Mouse (Mus musculus) kidney, adult 2 months (tissue): ENCODE measurements around the gene Zfp385b. TPM values are rescaled to one million over a fixed set of nuclear protein-coding genes. Genes with fewer than 3 reads are reported as not detected.

ENCODE experiments used
- DNase-seq: peaks from one replicate; pipeline ENCODE4 v3.0.0; 2021
- H3K27ac ChIP-seq: fragments of 200-500 bp; 2 replicates; pipeline ENCODE4 v1.5.1; 2012; ENCODE audit warnings: low read depth, low read length, control low read depth, inconsistent platforms; ENCODE audit not compliant: insufficient read depth
- H3K27me3 ChIP-seq: fragments of 200-500 bp; replicated peaks from 2 replicates; pipeline ENCODE4 v1.6.1; 2012; ENCODE audit warnings: mild to moderate bottlenecking, moderate library complexity, low read length, inconsistent platforms; ENCODE audit not compliant: control insufficient read depth, insufficient read depth
- H3K36me3 ChIP-seq: fragments of 200-500 bp; 2 replicates; pipeline ENCODE4 v1.6.1; 2012; ENCODE audit warnings: mild to moderate bottlenecking, moderate library complexity, low read length, inconsistent platforms; ENCODE audit not compliant: control insufficient read depth, insufficient read depth
- H3K4me1 ChIP-seq: fragments of 200-500 bp; 2 replicates; pipeline ENCODE4 v1.6.1; 2011; ENCODE audit warnings: low read length; ENCODE audit not compliant: control insufficient read depth, insufficient read depth
- H3K4me3 ChIP-seq: fragments of 200-500 bp; 2 replicates; pipeline ENCODE4 v1.5.1; 2011; ENCODE audit warnings: mild to moderate bottlenecking, low read depth, low read length, control low read depth; ENCODE audit not compliant: insufficient read depth
- CTCF ChIP-seq: fragments of 200-500 bp; conservative IDR thresholded peaks from 2 replicates; pipeline ENCODE4 v1.5.1; 2011; ENCODE audit warnings: low read depth, mild to moderate bottlenecking, control low read depth, low read length, moderate library complexity, mixed read lengths; ENCODE audit not compliant: insufficient read depth, insufficient read length
- POLR2A ChIP-seq: fragments of 200-500 bp; IDR thresholded peaks from one replicate; pipeline ENCODE4 v1.6.1; 2011; ENCODE audit warnings: low read depth, low read length, control low read depth
- WGBS: fragments of 180-500 bp; shearing (Covaris S2); methylation state at CpG from one replicate; pipeline ENCODE4 v1.1.7; 2018; 5-methylcytosine and 5-hydroxymethylcytosine counted together
- polyA plus RNA-seq: library from polyadenylated mRNA; depleted of rRNA; stranded (reverse); fragments of >200 nt; gene quantifications from 2 replicates; pipeline ENCODE4 v1.2.3, GENCODE M21; 2012

Zfp385b gene
- polyA plus RNA-seq, 1 experiment = 12.9 TPM

GRCm38 (mm10) chr2:77448951-77449480 is 370.4 kb downstream of the Zfp385b start:
- Histone ChIP-seq H3K4me3 (no peak overlapping the region), H3K27me3 (no peaks in the 10 kb centered on the region), H3K36me3 (no peaks in the 10 kb centered on the region), H3K4me1 (no peaks in the 10 kb centered on the region), H3K27ac (no peak overlapping the region)
- 59% methylated on average over 8 of the region's 8 CpGs for WGBS
- no peak for TF ChIP-seq CTCF
- no peak for DNase-seq

DNA sequence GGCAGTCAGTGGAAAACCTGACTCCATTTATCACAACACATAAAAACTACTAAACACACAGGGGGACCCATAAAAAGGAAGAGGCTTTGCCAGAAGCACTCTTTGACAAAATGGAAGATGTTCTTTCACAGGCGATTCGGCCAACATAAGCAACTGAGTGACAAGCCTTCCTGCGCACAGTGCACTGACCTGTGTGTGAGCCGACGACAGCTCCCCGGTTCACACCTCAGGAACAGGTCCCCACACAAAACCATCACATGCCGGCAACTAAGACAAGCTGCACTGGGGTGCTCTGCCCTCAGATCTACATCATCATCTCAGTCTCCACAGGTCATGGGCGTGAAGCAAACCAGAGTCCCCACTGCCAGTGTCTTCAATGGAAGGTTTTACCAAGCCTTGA is 375.2 kb downstream of the Zfp385b start:
- H3K4me3 ChIP-seq = no peak overlapping the region
- H3K27ac ChIP-seq = no peak overlapping the region
- no peaks in the 10 kb centered on the region for H3K27me3 ChIP-seq
- H3K4me1 ChIP-seq = no peaks in the 10 kb centered on the region
- WGBS = 89% methylated on average over 8 of the region's 8 CpGs
- DNase-seq = no peak
- TF ChIP-seq POLR2A (no peak), CTCF (no peak)
- H3K36me3 ChIP-seq = no peaks in the 10 kb centered on the region

DNA sequence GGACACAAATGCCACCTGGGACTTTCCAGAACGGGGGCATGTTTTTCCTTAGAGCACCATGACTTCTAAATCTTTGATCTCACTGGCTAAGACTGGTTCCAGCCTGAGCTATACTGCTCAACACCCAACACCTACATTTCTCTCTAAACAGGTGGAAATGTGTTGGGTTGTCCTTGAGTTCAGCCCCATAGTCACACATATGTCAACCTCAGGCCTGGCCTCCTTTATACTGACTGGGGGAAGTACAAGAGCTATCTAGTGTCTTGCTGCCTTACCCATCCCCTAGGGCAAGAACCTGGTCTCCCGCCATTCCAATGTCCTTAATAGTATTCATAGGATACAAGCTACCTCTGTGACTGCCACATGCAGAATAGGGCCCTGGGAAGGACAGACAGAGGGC is 378.8 kb downstream of the Zfp385b start:
- WGBS = 90% methylated on average over 2 of the region's 2 CpGs
- no peak for TF ChIP-seq POLR2A
- no peak for TF ChIP-seq CTCF
- no peaks in the 10 kb centered on the region for H3K4me1 ChIP-seq

GRCm38 (mm10) chr2:77436241-77436759 is 383.1 kb downstream of the Zfp385b start:
- H3K36me3 ChIP-seq = no peaks in the 10 kb centered on the region
- no peak for TF ChIP-seq POLR2A
- TF ChIP-seq CTCF = no peak
- DNase-seq = no peak
- WGBS = 62% methylated on average over 9 of the region's 9 CpGs
- no peaks in the 10 kb centered on the region for H3K4me1 ChIP-seq
- no peak overlapping the region for H3K4me3 ChIP-seq
- H3K27ac ChIP-seq = no peak overlapping the region
- no peaks in the 10 kb centered on the region for H3K27me3 ChIP-seq

More for the DNA sequence above, 378.8 kb downstream of the Zfp385b start:
- H3K36me3 ChIP-seq = no peaks in the 10 kb centered on the region
- H3K4me3 ChIP-seq = no peak overlapping the region
- no peak overlapping the region for H3K27ac ChIP-seq
- H3K27me3 ChIP-seq = no peaks in the 10 kb centered on the region
- no peak for DNase-seq

DNA sequence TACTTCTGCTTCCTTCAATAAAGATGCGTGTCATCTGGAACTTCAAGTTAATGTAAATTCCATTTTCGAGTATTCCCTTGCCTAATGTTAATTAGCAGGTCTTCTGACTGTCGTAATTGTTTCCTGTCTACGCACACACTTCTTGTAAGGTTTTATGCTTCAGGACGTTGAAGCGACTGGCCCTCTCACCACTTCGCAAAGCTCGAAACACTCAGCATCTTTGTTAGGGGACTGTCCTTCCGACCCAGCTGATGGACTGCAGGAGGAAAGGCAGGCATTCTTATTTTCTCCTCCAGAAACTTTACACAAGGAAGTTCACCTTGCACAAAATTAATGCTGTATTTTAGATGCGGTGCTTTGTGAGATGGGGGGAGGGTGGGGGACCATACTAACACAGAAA is 400.0 kb downstream of the Zfp385b start:
- H3K36me3 ChIP-seq = no peaks in the 10 kb centered on the region
- no peaks in the 10 kb centered on the region for H3K4me1 ChIP-seq
- no peak for TF ChIP-seq POLR2A
- no peak for TF ChIP-seq CTCF
- no peaks in the 10 kb centered on the region for H3K27me3 ChIP-seq
- DNase-seq = no peak
- no peak overlapping the region for H3K27ac ChIP-seq
- 62% methylated on average over 10 of the region's 10 CpGs for WGBS
- H3K4me3 ChIP-seq = no peak overlapping the region

DNA sequence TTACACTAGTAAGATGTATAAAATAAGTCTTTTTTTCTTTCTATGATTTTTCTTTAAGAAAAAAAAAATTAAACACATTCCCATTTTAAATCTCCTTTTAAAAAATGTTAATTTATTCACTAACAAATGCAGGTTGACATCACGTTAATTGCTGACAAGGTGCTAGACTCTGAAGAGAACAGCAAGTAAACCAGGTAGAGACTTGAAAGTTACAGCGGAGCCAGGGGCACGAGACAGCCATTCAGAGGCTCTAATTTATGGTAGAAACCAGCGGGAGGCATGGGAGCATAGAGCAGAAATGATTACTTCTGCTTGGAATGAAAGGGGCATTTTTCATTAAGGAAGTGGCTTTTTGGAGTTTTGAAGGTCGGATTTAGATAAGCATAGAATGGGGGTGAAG is 401.4 kb downstream of the Zfp385b start:
- Histone ChIP-seq H3K27ac (no peak overlapping the region), H3K4me1 (no peaks in the 10 kb centered on the region), H3K4me3 (no peak overlapping the region), H3K27me3 (no peaks in the 10 kb centered on the region), H3K36me3 (peaks cover 2% of the 10 kb centered on the region; the same call in 1 of the 2 replicates)
- DNase-seq = no peak
- TF ChIP-seq POLR2A = no peak
- TF ChIP-seq CTCF = no peak
- 55% methylated on average over 5 of the region's 5 CpGs for WGBS

GRCm38 (mm10) chr2:77412171-77412570 is 407.3 kb downstream of the Zfp385b start:
- Histone ChIP-seq H3K27ac (no peak overlapping the region), H3K4me1 (no peaks in the 10 kb centered on the region), H3K4me3 (no peak overlapping the region), H3K27me3 (no peaks in the 10 kb centered on the region), H3K36me3 (peaks cover 2% of the 10 kb centered on the region; the same call in 1 of the 2 replicates)
- no peak for DNase-seq
- no peak for TF ChIP-seq CTCF
- 92% methylated on average over 9 of the region's 9 CpGs for WGBS

- Histone ChIP-seq H3K27ac (no peak overlapping the region), H3K4me1 (no peaks in the 10 kb centered on the region), H3K27me3 (no peaks in the 10 kb centered on the region), H3K36me3 (peaks cover 2% of the 10 kb centered on the region; the same call in 1 of the 2 replicates), H3K4me3 (no peak overlapping the region)
- TF ChIP-seq POLR2A = no peak
- TF ChIP-seq CTCF = no peak
- no peak for DNase-seq
- 88% methylated on average over 13 of the region's 13 CpGs for WGBS
Measured at GRCm38 (mm10) chr2:77411612-77412011, 407.8 kb downstream of the Zfp385b start.
